Mouse (Mus musculus): ENCODE data around the gene Ntsr2.

GRCm38 (mm10) chr12:16690631-16691030 is 37.4 kb downstream of the Ntsr2 start:
- no peak for TF ChIP-seq CTCF (IDR thresholded peaks at IDR 0.05; ENCODE audit: borderline replicate concordance, control insufficient read depth, extremely low read depth, insufficient read depth, low read length, poor library complexity)
- no peak for TF ChIP-seq POLR2A (IDR thresholded peaks at IDR 0.05; ENCODE audit: control insufficient read depth, extremely low read depth, insufficient read depth, low read length, poor library complexity)
